ENCODE assay signal across 18 mouse cellular contexts in the genomic region with DNA sequence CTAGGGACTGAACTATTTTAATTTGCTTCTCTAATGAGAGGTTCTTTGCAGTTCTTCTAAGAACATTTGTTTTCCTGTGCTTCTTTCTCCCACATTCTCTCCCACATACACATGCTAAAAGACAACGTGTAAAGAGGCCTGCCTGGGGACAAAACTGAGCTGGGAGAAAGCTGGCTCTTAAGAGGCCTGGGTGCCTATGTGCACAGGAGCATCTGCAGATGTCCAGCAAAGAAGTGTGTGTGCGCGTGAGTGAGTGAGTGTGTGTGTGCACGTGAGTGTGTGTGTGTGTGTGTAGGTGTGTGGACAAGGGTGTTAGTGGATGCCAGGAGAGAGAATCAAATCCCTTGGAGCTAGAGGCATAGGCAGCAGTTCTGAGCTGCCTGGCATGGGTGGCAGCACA. TPM values are rescaled to one million over a fixed set of nuclear protein-coding genes. Genes with fewer than 3 reads are reported as not detected.
DNase-seq lines count a peak whose midpoint lies in the region; ATAC-seq and TF ChIP-seq lines count a peak whose summit lies in the region.
"Had no signal": no experiment of that assay in that cellular context is flagged by ENCODE, and none has a peak within 500 bp of the region (broad histone marks: within the 10 kb centered on the region; RNA-seq: fewer than 3 reads in every experiment).

No protein-coding gene starts in this region.

- no peak overlapping the region for H3K9ac ChIP-seq in midbrain, embryonic 16.5 days (ENCODE audit: low read depth, low read length)
- H3K9ac ChIP-seq in midbrain, embryonic 14.5 days (replicated peaks; ENCODE audit: low read length): no peak overlapping the region
- H3K9ac ChIP-seq: limb, embryonic 13.5 days; liver, embryonic 15.5 days had no signal

- no peak for DNase-seq in midbrain, embryonic 14.5 days
- peak; percentile 34 for DNase-seq in layer of hippocampus, adult 9-11 months
- no peak for DNase-seq in kidney, postnatal 25 days
- DNase-seq in heart, postnatal 25 days (ENCODE audit: low spot score): no peak
- no peak for DNase-seq in adrenal gland, postnatal 14 days
- DNase-seq: cerebellum, adult 9-11 months; heart, postnatal 14 days; kidney, adult 8-10 months; kidney, postnatal 4 days; thymus, adult 18-20 months had no signal

- TF ChIP-seq CTCF in olfactory bulb, adult 2 months (IDR thresholded peaks at IDR 0.05; ENCODE audit: insufficient read depth, low read depth, low read length): no peak

- H3K27me3 ChIP-seq in midbrain, embryonic 16.5 days (ENCODE audit: control insufficient read depth, insufficient read depth, low read depth, low read length): no peaks in the 10 kb centered on the region
- no peaks in the 10 kb centered on the region for H3K27me3 ChIP-seq in midbrain, embryonic 14.5 days (ENCODE audit: control insufficient read depth, insufficient read depth, low read length)
- H3K27me3 ChIP-seq: limb, embryonic 13.5 days; liver, embryonic 15.5 days; Patski had no signal

- no peak for TF ChIP-seq POLR2A in olfactory bulb, adult 2 months (IDR thresholded peaks at IDR 0.05; ENCODE audit: insufficient read depth, low read depth, low read length)

- H3K4me3 ChIP-seq in midbrain, embryonic 16.5 days (ENCODE audit: low read depth, low read length): no peak overlapping the region
- H3K4me3 ChIP-seq in midbrain, embryonic 14.5 days (replicated peaks; ENCODE audit: low read depth, low read length): no peak overlapping the region
- H3K4me3 ChIP-seq in olfactory bulb, adult 2 months (ENCODE audit: insufficient read depth, low read depth, low read length): no peak overlapping the region
- H3K4me3 ChIP-seq: limb, embryonic 13.5 days; liver, embryonic 15.5 days had no signal

- H3K9me3 ChIP-seq in midbrain, embryonic 16.5 days (replicated peaks; ENCODE audit: control insufficient read depth, low read length, poor library complexity, severe bottlenecking): no peaks in the 10 kb centered on the region
- H3K9me3 ChIP-seq in midbrain, embryonic 14.5 days (ENCODE audit: control insufficient read depth, low read length): no peaks in the 10 kb centered on the region
- H3K9me3 ChIP-seq: limb, embryonic 13.5 days; liver, embryonic 15.5 days had no signal

- H3K27ac ChIP-seq in midbrain, embryonic 16.5 days (ENCODE audit: low read length): no peak overlapping the region
- H3K27ac ChIP-seq in midbrain, embryonic 14.5 days (replicated peaks; ENCODE audit: low read depth, low read length): no peak overlapping the region
- H3K27ac ChIP-seq in olfactory bulb, adult 2 months (ENCODE audit: insufficient read depth, low read depth, low read length): peak overlapping the region; percentile 94
- H3K27ac ChIP-seq: limb, embryonic 13.5 days; liver, embryonic 15.5 days had no signal

- WGBS in midbrain, embryonic 16.5 days: 75% methylated on average over 4 of the region's 4 CpGs
- 76% methylated on average over 4 of the region's 4 CpGs for WGBS in midbrain, embryonic 14.5 days
- WGBS in olfactory bulb, adult 2 months: 23% methylated on average over 4 of the region's 4 CpGs

- no peaks in the 10 kb centered on the region for H3K4me1 ChIP-seq in midbrain, embryonic 16.5 days (ENCODE audit: control insufficient read depth, insufficient read depth, low read length)
- H3K4me1 ChIP-seq in midbrain, embryonic 14.5 days (ENCODE audit: control insufficient read depth, insufficient read depth, low read length): 0 out of 2 replicates have a peak, but pooled peaks cover 3% of the 10 kb centered on the region
- H3K4me1 ChIP-seq in olfactory bulb, adult 2 months (ENCODE audit: control insufficient read depth, insufficient read depth, low read length): peaks cover 3% of the 10 kb centered on the region
- H3K4me1 ChIP-seq: limb, embryonic 13.5 days; liver, embryonic 15.5 days had no signal

- H3K36me3 ChIP-seq in midbrain, embryonic 16.5 days (ENCODE audit: control insufficient read depth, insufficient read depth, low read length): no peaks in the 10 kb centered on the region
- H3K36me3 ChIP-seq in midbrain, embryonic 14.5 days (ENCODE audit: control insufficient read depth, insufficient read depth, low read length): no peaks in the 10 kb centered on the region
- H3K36me3 ChIP-seq: limb, embryonic 13.5 days; liver, embryonic 15.5 days had no signal

- intact Hi-C loops in heart, postnatal 25 days (cut with DNase I): no loop called here

- H3K4me2 ChIP-seq in midbrain, embryonic 16.5 days (ENCODE audit: low read length): no peak overlapping the region
- no peak overlapping the region for H3K4me2 ChIP-seq in midbrain, embryonic 14.5 days (ENCODE audit: low read length)
- H3K4me2 ChIP-seq: heart, embryonic 11.5 days; limb, embryonic 13.5 days; liver, embryonic 15.5 days had no signal

- 0 out of 2 replicates have a peak, but pooled peaks have one; percentile 28 for ATAC-seq in midbrain, embryonic 16.5 days
- no peak for ATAC-seq in midbrain, embryonic 14.5 days (ENCODE audit: low FRiP score, low TSS enrichment)
- ATAC-seq: lung, postnatal 0 days; Patski had no signal

RNA-seq across cellular contexts. Expression of gene Cadps, which starts 44.9 kb away (rescaled TPM):
- polyA plus RNA-seq in midbrain, embryonic 16.5 days (2015; fragmentation: Nextera tagmentation; extraction: Ambion mirVana): 38.2 and 42.7 TPM in 2 replicates
- polyA plus RNA-seq in midbrain, embryonic 14.5 days (2014; fragmentation: Nextera tagmentation; extraction: Ambion mirVana): 56.3 and 59.7 TPM in 2 replicates
- polyA plus RNA-seq in olfactory bulb, adult 2 months (2012; ENCODE audit: insufficient read depth, insufficient read length, low replicate concordance, missing spikeins): 92.7 and 194 TPM in 2 replicates
- total RNA-seq in heart, postnatal 25 days (2021): not detected
- 7.7 and 11.2 TPM in 2 replicates for total RNA-seq in adrenal gland, postnatal 14 days (2021)
- total RNA-seq: megakaryocyte, adult 5-6 weeks had no signal
- polyA plus RNA-seq: Patski had no signal
